Mouse (Mus musculus) olfactory bulb, adult 2 months (tissue): ENCODE measurements around the gene Atg5. TPM values are rescaled to one million over a fixed set of nuclear protein-coding genes. Genes with fewer than 3 reads are reported as not detected.
"Not testable (repeated sequence)": the region's sequence is repeated elsewhere in the genome, so short reads cannot be mapped to it uniquely, and the experiment has no call there.

ENCODE experiments used
- H3K27ac ChIP-seq: fragments of 200-500 bp; 2 replicates; pipeline ENCODE4 v1.5.1; 2012; ENCODE audit warnings: low read depth, low read length; ENCODE audit not compliant: insufficient read depth
- H3K4me1 ChIP-seq: fragments of 200-500 bp; 2 replicates; pipeline ENCODE4 v1.6.1; 2012; ENCODE audit warnings: low read length; ENCODE audit not compliant: control insufficient read depth, insufficient read depth
- H3K4me3 ChIP-seq: fragments of 200-500 bp; 2 replicates; pipeline ENCODE4 v1.5.1; 2012; ENCODE audit warnings: mild to moderate bottlenecking, low read depth, low read length, moderate library complexity; ENCODE audit not compliant: insufficient read depth
- CTCF ChIP-seq: fragments of 200-500 bp; IDR thresholded peaks from 2 replicates; pipeline ENCODE4 v1.5.1; 2012; ENCODE audit warnings: low read depth, mild to moderate bottlenecking, low read length, moderate library complexity; ENCODE audit not compliant: insufficient read depth
- POLR2A ChIP-seq: fragments of 200-500 bp; IDR thresholded peaks from 2 replicates; pipeline ENCODE4 v1.6.1; 2012; ENCODE audit warnings: mild to moderate bottlenecking, low read depth, low read length, moderate library complexity; ENCODE audit not compliant: insufficient read depth
- WGBS: fragments of 180-500 bp; shearing (Covaris S2); methylation state at CpG from one replicate; pipeline ENCODE4 v1.1.7; 2018; 5-methylcytosine and 5-hydroxymethylcytosine counted together
- polyA plus RNA-seq: library from polyadenylated mRNA; stranded (reverse); fragments of >200 nt; gene quantifications from 2 replicates; pipeline ENCODE4 v1.2.4, GENCODE M21; 2012; ENCODE audit warnings: low replicate concordance; ENCODE audit not compliant: missing spikeins, insufficient read depth, insufficient read length

Gene Atg5
- polyA plus RNA-seq: not detected in 2 replicates

DNA sequence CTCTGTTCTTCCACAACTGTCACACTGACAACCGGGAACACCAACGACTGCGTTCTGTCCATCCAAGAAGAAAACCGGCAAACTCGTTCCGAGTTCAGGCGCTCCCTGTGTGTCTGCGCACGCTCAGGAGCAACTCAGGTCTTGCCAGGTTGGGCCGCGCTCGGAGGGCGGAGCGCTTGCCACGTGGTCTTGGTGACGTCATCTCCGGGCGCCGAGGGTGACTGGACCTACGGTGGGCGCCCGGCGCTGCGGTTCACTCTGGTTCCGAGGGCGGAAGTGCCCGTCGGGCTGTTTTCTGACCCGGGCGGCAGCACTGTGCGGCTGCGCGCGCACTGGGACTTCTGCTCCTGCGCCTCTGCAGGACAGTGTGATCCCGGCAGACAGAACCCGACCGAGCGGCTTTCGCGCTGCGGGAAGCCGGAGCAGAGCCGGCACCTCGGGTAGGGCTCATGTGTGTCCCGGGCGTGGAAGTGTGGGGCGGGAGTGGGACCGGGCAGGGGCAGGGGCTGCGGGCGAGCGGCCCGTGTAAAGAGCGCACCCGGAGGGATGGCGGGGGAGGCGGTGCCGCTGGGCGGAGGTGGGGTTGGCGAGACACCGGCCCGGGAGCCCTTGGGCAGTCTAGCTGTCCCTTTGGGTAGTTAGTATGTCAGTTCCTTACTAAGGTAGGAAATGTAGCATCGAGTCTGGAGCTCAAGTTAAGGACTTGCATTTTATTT, at the start of gene Atg5:
Atg5 (plus strand) TSS at position 214 of the 716 bp plus-strand sequence.
- H3K4me1 ChIP-seq: 0 out of 2 replicates have a peak, but pooled peaks cover 2% of the 10 kb centered on the region
- H3K27ac ChIP-seq: peak within 1 kb of the TSS; percentile 70; the same call in 1 of the 2 replicates
- peak within 1 kb of the TSS; percentile 97 for H3K4me3 ChIP-seq
- WGBS: under 1% methylated on average over 63 of the region's 63 CpGs
- TF ChIP-seq CTCF: no peak
- TF ChIP-seq POLR2A: peak; percentile 48; the same call in 1 of the 2 replicates

DNA sequence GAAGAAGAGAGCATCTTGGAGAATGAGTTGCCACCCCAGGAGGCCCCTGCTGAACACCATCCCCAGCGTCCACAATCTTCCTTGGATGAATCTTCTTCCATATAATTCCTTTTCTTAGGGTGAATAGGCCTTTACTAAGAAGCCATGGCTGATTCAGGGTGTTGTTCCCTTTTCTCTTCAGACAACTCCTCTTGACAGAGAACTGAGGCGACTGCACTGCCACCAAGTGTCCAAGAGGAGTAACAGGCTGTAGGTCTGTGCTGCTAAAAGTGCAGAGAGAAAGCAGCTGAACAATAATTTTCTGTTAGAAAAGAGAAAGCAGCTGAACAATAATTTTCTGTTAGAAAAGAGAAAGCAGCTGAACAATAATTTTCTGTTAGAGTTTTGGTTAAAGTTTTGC, 49.1 kb upstream of the Atg5 start:
- not testable (repeated sequence) for H3K4me3 ChIP-seq, H3K4me1 ChIP-seq, H3K27ac ChIP-seq
- WGBS: 18% methylated on average over 2 of the region's 2 CpGs

DNA sequence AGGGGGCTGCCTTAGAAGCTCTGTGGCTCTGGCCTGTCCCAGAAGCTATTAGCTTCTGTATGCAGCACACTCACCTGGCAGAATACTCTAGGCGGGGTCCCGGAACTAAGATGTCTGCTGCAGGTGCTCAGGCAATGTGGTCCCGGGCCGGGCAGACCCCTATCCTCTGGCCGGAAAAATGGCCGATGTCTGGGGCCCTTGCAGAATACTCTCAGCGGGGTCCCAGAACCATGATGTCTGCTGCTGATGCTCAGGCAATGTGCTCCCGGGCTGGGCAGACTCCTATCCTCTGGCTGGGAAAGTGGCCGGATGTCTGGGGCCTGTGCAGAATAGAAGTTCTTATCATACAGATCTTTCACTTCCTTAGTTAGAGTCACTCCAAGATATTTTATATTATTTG, 43.8 kb upstream of the Atg5 start:
- H3K4me3 ChIP-seq: no peak overlapping the region
- 92% methylated on average over 9 of the region's 9 CpGs for WGBS
- TF ChIP-seq CTCF: no peak
- no peak for TF ChIP-seq POLR2A
- no peaks in the 10 kb centered on the region for H3K4me1 ChIP-seq
- H3K27ac ChIP-seq: no peak overlapping the region

- H3K4me1 ChIP-seq, H3K4me3 ChIP-seq, H3K27ac ChIP-seq: not testable (repeated sequence)
- WGBS: 13% methylated on average over 1 of the region's 1 CpGs
Measured at GRCm38 (mm10) chr10:44233351-44233750, 34.8 kb upstream of the Atg5 start.

DNA sequence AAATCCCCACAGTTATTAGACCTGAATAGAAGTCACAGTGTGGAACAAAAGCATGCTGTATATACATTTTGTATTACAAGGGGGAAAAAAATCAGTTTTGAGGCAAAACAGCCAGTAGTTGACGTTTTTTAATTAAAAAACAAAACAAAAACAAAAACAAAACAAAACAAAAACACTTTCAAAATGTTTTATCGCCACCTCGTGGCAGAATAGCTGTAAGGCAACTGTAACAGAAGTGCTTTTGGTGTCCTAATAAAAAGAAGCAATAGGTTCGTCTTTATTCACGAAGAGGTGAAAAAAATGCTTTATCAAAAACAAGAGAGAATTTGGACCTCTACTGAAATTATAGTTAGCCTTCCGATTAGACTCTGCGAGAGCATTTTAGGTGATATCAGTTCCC, 32.9 kb upstream of the Atg5 start:
- 28% methylated on average over 7 of the region's 7 CpGs for WGBS

GRCm38 (mm10) chr10:44256624-44257023, 11.5 kb upstream of the Atg5 start:
- WGBS: 42% methylated on average over 7 of the region's 7 CpGs
- no peak overlapping the region for H3K4me3 ChIP-seq
- TF ChIP-seq POLR2A (no peak), CTCF (no peak)
- H3K27ac ChIP-seq: no peak overlapping the region
- no peaks in the 10 kb centered on the region for H3K4me1 ChIP-seq

More for the DNA sequence above, 32.9 kb upstream of the Atg5 start:
- not testable (repeated sequence) for H3K4me1 ChIP-seq, H3K4me3 ChIP-seq, H3K27ac ChIP-seq

DNA sequence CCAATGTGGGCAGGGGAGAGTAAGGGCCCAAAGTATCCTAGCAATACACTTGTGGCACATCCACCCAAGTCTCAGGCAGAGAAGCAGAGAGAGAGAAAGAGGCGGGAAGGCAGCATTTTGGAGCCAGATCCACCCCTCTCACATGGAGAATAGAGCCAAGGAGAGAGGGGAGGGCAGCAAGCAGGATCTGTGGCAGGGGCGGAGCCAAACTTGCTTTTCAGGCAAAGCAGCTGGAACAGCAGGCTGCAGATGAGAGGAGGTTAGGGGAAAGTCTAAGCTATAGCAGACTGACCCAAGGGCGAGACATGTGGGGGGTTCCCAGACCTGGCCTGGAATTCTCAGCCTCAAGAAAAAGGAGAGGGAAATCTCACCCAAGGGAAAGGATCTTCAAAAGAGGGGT, 2.3 kb upstream of the Atg5 start:
- TF ChIP-seq CTCF (no peak), POLR2A (no peak)
- Histone ChIP-seq H3K27ac (no peak overlapping the region), H3K4me1 (0 out of 2 replicates have a peak, but pooled peaks cover 2% of the 10 kb centered on the region), H3K4me3 (no peak overlapping the region)
- WGBS: 59% methylated on average over 3 of the region's 3 CpGs

DNA sequence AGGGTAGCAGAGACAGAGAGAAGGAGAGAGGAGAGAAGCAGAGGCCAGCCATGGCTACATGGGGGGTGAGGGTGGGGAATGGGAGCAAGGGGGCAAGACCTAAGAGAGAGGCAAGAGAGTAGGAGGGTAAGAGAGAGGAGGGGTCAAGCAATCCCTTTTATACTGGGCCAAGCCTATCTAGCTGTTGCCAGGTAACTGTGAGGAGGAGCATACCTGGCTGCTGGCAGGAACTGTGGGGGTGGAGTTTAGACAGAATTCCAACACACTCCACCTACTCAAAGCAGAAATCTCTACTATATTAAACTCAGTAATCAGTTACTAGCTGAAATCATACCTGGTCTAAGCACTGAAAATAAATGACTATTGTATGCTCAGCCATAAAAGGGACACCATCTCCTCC, 1.6 kb upstream of the Atg5 start:
- TF ChIP-seq POLR2A (no peak), CTCF (no peak)
- Histone ChIP-seq H3K4me3 (no peak overlapping the region), H3K27ac (no peak overlapping the region), H3K4me1 (0 out of 2 replicates have a peak, but pooled peaks cover 2% of the 10 kb centered on the region)

GRCm38 (mm10) chr10:44267426-44268142, 574 bp upstream of the Atg5 start:
- Histone ChIP-seq H3K4me1 (0 out of 2 replicates have a peak, but pooled peaks cover 2% of the 10 kb centered on the region), H3K4me3 (peak overlapping the region; percentile 97), H3K27ac (peak overlapping the region; percentile 70; the same call in 1 of the 2 replicates)
- TF ChIP-seq CTCF (no peak), POLR2A (no peak)
- WGBS: 2% methylated on average over 11 of the region's 11 CpGs
